Mouse (Mus musculus) urinary bladder, postnatal 10 days (tissue): ENCODE measurements around the gene Ankrd33b.

ENCODE experiments used
- DNase-seq: peaks from one replicate; pipeline ENCODE4 v3.0.0; 2022; ENCODE audit warnings: low spot score

Ankrd33b gene

GRCm38 (mm10) chr15:31366596-31367480, 688 bp downstream of the Ankrd33b start:
- no peak for DNase-seq

DNA sequence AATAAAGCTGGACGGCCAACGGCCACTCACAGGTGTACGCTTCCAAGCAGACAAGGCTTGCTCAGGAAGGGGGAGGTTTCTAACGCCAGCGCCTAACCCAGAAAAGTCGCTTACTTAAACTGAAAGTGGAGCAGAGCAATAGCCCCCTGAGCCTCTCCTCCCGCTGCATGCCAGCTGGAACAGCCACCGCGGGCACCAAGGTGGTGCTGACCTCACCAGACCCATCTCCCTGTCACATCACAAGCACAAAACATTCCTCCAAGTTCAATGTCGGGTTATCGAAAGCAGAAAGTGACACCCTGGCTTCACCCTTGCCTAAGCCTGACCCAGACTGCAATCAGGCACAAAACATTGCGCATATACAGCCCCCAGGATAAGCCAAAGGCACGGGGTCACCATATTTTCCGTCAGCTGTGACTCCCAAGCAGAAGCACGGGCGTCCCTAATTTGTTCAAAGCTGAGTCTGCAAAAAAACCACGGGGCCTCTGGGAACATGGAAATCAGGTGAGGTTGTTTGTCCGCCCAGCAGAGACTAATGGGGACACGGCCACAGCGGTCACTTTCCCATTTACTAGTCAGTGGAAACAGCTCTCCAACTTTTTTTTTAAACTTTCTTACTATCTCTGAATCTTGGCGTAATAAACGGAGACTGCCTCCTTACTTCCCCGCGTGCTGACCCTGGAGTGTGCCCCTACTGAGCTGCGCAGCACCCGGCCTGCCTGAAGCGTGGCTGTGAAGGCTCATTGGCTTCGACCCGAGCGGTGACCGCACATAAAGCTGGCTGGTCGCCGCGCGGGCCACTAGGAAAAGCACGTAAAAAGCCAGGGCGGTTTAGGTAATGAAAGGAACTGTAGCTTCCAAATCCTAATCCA, 1.6 kb downstream of the Ankrd33b start:
- no peak for DNase-seq

DNA sequence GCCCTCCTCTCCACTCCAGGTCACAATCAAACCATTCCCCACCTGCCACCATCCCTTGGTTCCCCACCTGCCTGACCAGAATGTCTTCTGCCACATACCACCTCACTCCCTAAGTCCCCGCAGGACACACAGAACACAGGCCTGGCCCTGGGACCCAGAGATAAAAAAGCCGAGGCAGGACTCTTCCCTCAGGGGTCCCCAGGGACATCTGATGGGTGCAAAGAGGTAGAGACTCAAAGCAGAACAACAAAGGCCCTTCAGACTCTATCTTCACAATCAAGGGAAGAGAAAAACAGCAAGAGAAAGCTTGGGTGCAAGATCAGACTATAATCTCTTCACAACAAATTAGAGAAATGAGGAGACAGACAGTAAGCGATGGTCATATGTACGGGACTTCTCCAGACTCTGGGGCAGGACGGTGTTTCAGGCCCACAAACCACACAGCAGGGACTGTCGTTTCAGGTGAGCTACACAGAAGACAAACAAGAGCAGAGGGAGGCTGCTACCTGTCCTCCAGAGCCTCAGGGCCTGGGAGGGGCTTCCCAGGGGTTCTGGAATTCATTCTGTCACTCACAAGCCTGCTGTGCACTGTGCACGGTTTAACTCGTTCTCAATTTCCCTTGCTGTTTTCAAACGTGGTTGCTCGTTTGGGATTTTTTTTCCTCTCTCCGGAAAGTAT, 2.3 kb downstream of the Ankrd33b start:
- DNase-seq = no peak

DNA sequence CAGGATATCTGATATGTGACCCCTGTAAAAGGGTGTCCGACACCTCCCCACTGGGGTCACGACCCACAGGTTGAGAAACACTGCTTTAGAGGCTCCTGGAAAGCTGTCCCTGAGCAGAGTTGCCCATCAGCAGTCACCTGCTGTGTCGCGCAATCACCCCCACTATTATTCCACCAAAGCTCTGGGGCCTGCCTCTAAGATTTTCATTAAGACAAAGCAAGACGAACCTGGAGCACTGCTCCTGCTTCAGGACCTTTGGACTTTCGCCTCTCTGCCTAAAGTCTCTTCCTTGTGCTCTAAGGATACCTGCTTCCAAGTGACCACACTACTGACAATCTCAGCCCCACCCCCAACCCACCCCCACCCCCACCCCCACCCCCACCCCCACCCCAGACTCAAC, 3.1 kb downstream of the Ankrd33b start:
- DNase-seq = no peak

GRCm38 (mm10) chr15:31363981-31364361, 3.6 kb downstream of the Ankrd33b start:
- DNase-seq = no peak

- DNase-seq = no peak
Measured at GRCm38 (mm10) chr15:31363241-31363980, 4.1 kb downstream of the Ankrd33b start.

DNA sequence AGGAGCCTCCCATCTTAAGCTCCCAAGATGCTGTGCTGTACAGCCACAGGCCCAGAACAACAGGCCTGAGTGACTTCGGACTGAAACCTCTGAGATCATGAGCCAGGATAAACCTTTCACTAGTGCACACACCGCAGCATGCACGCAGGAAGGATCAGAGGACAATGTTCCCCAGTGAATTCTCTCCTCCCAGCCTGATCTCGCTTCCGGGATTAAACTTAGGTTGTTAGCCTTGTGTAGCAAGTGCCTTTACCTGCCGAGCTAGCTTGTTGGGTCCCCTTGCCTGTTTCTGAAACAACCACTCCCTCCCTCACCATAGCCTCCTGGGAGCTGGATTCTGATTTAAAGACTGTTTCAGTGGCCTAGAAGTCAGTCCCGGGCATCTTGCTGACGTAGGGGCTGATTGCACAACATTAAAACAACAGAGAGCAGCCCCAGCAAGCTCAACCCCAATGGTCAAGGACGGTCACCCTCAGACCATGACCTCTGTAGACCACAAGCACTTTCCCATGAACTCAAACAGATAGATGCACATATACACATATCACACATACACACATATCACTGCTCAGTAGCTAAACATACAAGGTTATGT, 6.2 kb downstream of the Ankrd33b start:
- DNase-seq = no peak

GRCm38 (mm10) chr15:31360593-31360992, 6.9 kb downstream of the Ankrd33b start:
- DNase-seq = no peak

DNA sequence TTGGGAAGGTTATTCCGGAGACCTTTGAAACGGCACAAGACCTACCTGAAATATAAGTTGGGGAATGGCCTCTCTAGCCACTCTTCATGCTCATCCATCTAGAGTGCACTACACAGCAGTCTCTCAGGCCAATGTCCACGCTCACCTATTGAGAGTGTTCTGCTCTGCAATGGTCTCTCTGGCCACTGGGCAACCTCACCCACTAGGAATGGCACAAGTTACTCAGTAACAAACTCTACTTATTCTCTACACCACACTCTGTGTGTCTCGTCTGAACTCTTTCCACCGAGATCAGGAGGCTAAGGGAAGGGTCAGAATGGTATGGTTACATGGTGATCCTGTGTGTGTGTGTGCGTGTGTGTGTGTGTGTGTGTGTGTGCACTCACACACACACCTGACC, 7.7 kb downstream of the Ankrd33b start:
- DNase-seq = no peak

DNA sequence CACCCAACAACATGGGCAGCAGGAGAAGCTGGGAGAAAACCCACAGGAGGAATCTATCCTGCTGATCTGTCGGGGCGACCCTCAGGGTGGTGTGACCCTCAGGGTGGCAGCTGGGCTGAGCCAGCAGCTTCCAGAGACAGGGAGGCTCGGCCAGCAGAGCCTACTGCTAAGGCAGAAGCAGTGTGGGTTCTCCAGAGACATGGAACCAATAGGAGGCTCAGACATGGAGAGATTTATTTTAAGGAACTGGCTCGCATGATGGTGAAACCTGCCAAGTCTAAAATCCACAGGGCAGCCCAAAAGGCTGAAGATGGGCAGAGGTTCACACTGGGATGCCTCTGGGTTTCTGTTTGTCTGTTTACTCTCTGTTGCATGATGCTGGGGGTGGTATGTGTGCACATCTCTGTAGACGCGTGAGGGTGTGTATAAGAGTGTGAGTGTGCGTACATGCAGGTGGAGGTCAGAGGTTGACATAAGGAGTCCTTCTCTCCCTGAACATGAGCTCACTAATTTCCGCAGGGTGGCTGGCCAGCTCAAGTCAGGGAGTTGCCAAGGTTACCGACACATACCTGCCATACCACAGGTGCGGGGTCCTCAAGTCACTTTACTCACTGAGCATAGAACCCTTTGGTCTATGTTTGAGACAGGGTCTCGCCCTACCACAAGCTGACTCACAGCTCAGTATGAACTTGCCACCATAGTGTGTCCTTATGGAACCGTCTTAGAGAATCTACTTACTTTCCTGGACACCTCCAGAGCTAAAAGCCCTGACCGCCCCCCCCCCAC, 14.8 kb downstream of the Ankrd33b start:
- no peak for DNase-seq

GRCm38 (mm10) chr15:31349810-31350341, 17.6 kb downstream of the Ankrd33b start:
- no peak for DNase-seq

- no peak for DNase-seq
Measured at GRCm38 (mm10) chr15:31349046-31349445, 18.5 kb downstream of the Ankrd33b start.

DNA sequence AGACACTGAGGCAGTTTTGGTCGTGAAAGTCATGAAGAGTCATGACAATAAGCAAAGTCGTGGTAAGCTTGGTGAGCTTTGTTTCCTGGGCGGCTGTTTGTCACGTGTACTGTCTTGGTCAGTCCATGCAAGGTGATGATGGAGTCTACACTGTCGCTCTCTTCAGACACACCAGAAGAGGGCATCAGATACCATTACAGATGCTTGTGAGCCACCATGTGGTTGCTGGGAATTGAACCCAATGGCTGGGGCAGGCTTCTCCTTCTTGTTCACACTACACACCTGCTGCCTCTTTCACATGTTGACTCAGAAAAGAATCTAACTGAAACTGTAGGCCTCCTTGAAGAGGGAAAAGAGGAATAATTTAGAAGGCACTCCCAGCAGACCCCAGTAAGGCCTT, 19.3 kb downstream of the Ankrd33b start:
- DNase-seq = no peak

GRCm38 (mm10) chr15:31346508-31346907, 21.0 kb downstream of the Ankrd33b start:
- DNase-seq = no peak

GRCm38 (mm10) chr15:31345366-31345765, 22.2 kb downstream of the Ankrd33b start:
- no peak for DNase-seq

DNA sequence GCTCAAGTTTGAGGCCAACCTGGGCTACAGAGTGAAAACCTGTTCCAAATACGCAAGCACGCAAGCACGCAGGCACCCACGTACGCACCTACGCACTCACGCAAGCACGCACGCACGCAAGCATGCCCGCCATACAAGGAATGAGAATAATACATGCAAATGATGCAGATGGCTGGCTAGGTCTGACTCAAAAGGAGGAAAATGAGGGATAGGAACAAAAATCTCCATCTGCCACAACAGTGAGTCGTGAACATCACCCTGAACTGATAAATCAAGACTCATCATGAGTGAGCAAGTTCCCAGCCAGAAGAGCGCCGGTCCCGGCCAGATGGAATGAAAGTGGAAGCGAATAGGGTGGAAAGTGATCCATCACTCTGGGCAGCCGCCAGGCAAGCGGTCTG, 22.7 kb downstream of the Ankrd33b start:
- no peak for DNase-seq

DNA sequence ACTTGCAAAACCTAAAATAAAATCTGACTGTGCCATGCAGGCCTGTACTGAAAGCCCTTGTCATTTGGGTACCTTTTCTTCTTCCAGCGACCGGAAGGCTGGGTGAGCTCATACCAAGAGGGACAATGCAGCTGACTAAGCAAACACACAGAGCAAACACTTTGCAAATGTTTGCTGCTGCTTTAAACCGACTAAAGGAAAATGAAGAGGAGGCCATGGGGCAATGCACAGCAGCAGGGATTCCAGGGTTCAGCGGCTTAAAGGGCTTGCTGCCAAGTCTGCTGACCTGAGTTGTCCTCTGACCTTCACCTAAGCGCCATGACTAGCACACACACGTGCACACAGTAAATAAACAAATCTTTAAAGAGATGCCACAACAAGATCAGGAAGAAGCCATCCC, 23.9 kb downstream of the Ankrd33b start:
- no peak for DNase-seq

DNA sequence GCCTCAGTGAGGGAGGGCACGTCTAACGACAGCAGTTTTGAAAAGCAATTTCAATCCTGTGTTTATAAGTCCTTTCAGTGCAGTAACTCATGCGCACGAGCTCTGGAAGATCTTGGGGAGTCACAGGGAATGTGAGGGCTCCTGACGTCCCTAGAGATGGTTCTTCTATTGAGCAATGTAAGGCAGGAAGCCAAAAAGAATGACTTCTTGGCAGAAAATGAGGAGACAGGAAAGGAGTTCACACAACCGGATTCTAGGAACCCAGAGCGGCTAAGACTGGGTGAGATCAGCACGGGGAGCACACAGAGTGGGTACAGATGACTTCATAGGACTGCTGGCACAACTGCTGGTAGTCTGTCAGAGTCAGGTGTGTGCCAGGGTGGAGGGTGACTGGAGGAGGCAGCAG, 25.0 kb downstream of the Ankrd33b start:
- no peak for DNase-seq

DNA sequence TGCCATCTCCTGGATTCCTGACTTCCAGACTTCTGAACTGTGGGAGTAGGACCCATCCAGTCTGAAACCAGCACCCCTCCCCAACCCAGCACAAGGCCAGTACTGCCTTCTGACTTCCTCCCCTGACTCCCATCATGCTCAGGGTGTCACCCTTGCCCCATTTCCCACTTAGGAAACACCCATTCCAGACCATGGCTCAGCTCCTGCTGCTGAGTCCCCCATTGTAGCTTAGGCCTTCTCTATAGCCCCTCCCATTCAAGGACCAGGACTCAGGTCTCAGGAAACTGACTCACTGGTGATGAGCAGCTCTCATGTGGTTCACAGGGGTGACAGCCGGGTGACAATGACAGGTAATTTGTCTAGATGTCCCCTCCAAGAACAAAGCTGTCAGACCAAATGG, 25.5 kb downstream of the Ankrd33b start:
- DNase-seq = no peak

GRCm38 (mm10) chr15:31338656-31339291, 28.8 kb downstream of the Ankrd33b start:
- no peak for DNase-seq
